Mouse (Mus musculus): ENCODE measurements around the gene Fbln1.

DNA sequence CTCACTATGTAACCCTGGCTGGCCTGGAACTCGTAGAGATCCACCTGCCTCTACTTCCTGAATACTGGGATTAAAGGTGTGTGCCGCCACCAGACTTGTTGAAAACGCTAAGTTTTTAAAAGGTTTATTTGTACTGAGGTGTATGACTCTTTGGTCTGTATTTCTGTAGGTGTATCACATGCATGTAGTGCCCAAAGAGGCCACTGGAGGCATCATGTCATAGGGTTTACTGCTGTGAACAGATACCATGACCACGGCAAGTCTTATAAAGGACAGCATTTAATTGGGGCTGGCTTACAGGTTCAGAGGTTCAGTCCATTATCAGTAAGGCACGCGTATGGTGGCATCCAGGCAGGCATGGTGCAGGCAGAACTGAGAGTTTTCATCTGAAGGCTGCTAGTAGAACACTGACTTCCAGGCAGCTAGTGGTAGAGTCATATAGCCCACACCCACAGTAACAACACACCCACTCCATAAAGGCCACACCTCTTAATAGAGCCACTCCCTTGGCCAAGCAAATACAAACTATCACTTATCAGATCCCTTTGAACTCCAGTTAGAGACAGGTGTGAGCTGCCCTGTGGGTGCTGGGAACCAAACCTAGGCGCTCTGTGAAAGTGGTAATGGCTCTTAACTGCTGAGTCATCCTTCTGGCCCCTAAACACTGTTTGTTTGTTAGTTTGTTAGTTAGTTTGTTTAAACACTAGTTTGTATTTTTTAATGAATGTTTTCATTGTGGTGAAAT lies 10.5 kb downstream of the Fbln1 start:
- TF ChIP-seq GATA1 (IDR thresholded peaks at IDR 0.05; ENCODE audit: borderline replicate concordance, low read length) (no peak), FLI1 (IDR thresholded peaks at IDR 0.05; ENCODE audit: low read length) (no peak)
